Mouse (Mus musculus) MEL (cell line): ENCODE data around the gene 1700129C05Rik.

Experiments used
- CTCF ChIP-seq, 3 experiments: IDR thresholded peaks in 2 of 3; conservative IDR thresholded peaks in 1 of 3; 2 replicates each; pipeline ENCODE4 v1.5.1; 2011 to 2012; ENCODE audit warnings: low read length in 3 of 3, low read depth in 2 of 3, mild to moderate bottlenecking in 2 of 3, improper control_type of control experiment in 1 of 3, inconsistent platforms in 1 of 3, mixed read lengths in 1 of 3, moderate library complexity in 1 of 3; ENCODE audit not compliant: control insufficient read depth in 1 of 3, insufficient read depth in 1 of 3, poor library complexity in 1 of 3, severe bottlenecking in 1 of 3
- E2F4 ChIP-seq: IDR thresholded peaks from 2 replicates; pipeline ENCODE4 v1.6.1; 2011; ENCODE audit warnings: low read depth, low read length, improper control_type of control experiment, borderline replicate concordance
- GATA1 ChIP-seq: IDR thresholded peaks from 2 replicates; pipeline ENCODE4 v1.6.1; 2011; ENCODE audit warnings: low read depth, low read length, improper control_type of control experiment
- MAFK ChIP-seq: IDR thresholded peaks from 2 replicates; pipeline ENCODE4 v1.6.1; 2011; ENCODE audit warnings: low read depth, mild to moderate bottlenecking, low read length, improper control_type of control experiment, borderline replicate concordance
- MEF2A ChIP-seq: IDR thresholded peaks from 2 replicates; pipeline ENCODE4 v1.6.1; 2014; ENCODE audit warnings: low read depth, mild to moderate bottlenecking, inconsistent platforms, low read length, improper control_type of control experiment; ENCODE audit not compliant: poor library complexity, insufficient replicate concordance, severe bottlenecking; ENCODE audit errors: extremely low read depth
- MYC ChIP-seq: IDR thresholded peaks from 2 replicates; pipeline ENCODE4 v1.6.1; 2011; ENCODE audit warnings: low read depth, mild to moderate bottlenecking, low read length, improper control_type of control experiment, moderate library complexity
- NRF1 ChIP-seq: IDR thresholded peaks from 2 replicates; pipeline ENCODE4 v1.6.1; 2014; ENCODE audit warnings: low read depth, mild to moderate bottlenecking, inconsistent platforms, low read length, improper control_type of control experiment, moderate library complexity; ENCODE audit not compliant: poor library complexity, insufficient read depth, severe bottlenecking
- POLR2AphosphoS5 ChIP-seq: IDR thresholded peaks from 2 replicates; pipeline ENCODE4 v1.6.1; 2012; ENCODE audit warnings: low read depth, borderline replicate concordance, mild to moderate bottlenecking, inconsistent platforms, low read length, moderate library complexity, mixed read lengths
- RAD21 ChIP-seq: IDR thresholded peaks from 2 replicates; pipeline ENCODE4 v1.6.1; 2011; ENCODE audit warnings: mild to moderate bottlenecking, low read depth, low read length, improper control_type of control experiment
- TAL1 ChIP-seq: IDR thresholded peaks from 2 replicates; pipeline ENCODE4 v1.6.1; 2012; ENCODE audit warnings: mild to moderate bottlenecking, inconsistent platforms, low read length, moderate library complexity, mixed read lengths

DNA sequence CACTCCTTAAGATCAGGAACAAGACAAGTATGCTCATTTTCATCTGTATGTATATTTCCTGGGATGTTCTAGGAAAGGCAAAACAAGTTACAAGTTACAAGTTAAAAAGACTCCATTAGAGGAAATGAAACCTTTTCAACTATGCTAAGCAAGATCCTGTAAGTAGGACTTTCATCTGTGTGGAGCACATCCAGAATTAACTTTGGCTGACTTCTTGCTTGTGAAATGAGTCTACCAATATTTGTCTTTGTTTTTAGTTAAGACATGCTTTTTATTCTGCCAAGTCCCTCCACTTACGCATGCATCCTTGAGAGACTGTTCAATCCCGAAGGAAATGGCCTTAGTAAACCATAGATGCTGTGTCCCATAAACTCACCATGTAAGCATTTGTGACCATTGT lies 43.4 kb upstream of the 1700129C05Rik start:
- no peak for TF ChIP-seq POLR2AphosphoS5
- no peak for TF ChIP-seq NRF1
- TF ChIP-seq E2F4, result no peak
- TF ChIP-seq CTCF (IDR thresholded peaks at IDR 0.05 in 2 of 3, conservative IDR thresholded peaks at IDR 0.05 in 1 of 3; ENCODE audit: control insufficient read depth in 1 of 3, insufficient read depth in 1 of 3, low read depth in 2 of 3, low read length in 3 of 3, poor library complexity in 1 of 3, severe bottlenecking in 1 of 3), result no peak
- no peak for TF ChIP-seq GATA1
- no peak for TF ChIP-seq MEF2A
- TF ChIP-seq RAD21, result no peak
- no peak for TF ChIP-seq MAFK
- no peak for TF ChIP-seq TAL1
- no peak for TF ChIP-seq MYC
